Mouse (Mus musculus): ENCODE measurements around the gene Flrt2. TPM values are rescaled to one million over a fixed set of nuclear protein-coding genes. Genes with fewer than 3 reads are reported as not detected.

The Flrt2 gene
- polyA plus RNA-seq, 1 experiment from 2014 or later, result 4.5 TPM

DNA sequence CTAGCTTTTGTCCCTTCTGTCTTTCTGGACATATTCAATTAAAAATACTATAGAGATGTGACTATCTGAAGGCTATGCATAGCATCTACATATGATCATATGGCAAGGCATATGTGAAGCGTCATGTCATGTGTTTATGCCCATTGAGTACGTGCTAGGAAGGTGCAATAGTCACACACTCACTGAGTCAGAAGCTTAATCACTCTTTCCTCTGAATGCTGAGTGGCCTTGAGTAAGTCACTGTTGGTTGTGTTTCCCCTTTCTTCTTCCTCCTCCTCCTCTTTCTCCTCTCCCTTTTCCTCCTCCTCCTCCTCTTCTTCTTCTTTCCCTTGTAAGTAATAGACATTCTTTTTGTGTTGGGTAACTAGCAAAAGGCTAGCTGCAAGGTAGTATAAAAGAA lies 56.7 kb downstream of the Flrt2 start:
- H3K79me2 ChIP-seq (ENCODE audit: inconsistent target), result no peaks in the 10 kb centered on the region
- WGBS (ENCODE audit: missing documents), result 13% methylated on average over 2 of the region's 2 CpGs

DNA sequence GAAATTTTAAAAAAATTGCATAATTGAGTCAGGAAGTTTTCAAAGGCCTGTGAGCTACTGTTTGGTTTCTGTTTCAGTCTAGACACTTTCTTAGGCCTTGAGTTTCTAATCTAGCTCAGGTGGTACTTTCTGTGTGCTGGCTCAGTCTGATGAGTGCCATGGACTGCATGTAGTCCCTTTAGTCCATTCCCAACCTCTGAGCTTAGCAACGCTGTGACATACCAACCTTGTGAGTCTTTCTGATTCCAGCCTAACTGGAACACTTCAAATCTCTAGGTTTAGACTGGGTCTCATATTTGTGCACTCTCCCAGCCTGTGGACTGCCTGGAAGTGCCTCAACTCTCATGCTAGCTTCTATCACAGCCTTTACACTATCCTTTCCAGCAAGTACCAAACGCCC lies 57.2 kb downstream of the Flrt2 start:
- 89% methylated on average over 2 of the region's 2 CpGs for WGBS (ENCODE audit: missing documents)
- no peaks in the 10 kb centered on the region for H3K79me2 ChIP-seq (ENCODE audit: inconsistent target)
- H3K27ac ChIP-seq, result peak overlapping the region; percentile 91
- H3K4me3 ChIP-seq (ENCODE audit: inconsistent target), result no peak overlapping the region
- H3K36me3 ChIP-seq (ENCODE audit: inconsistent target), result no peaks in the 10 kb centered on the region

More for the DNA sequence above, 56.7 kb downstream of the Flrt2 start:
- Histone ChIP-seq H3K27ac (peak overlapping the region; percentile 91), H3K4me3 (ENCODE audit: inconsistent target) (no peak overlapping the region), H3K36me3 (ENCODE audit: inconsistent target) (no peaks in the 10 kb centered on the region)

DNA sequence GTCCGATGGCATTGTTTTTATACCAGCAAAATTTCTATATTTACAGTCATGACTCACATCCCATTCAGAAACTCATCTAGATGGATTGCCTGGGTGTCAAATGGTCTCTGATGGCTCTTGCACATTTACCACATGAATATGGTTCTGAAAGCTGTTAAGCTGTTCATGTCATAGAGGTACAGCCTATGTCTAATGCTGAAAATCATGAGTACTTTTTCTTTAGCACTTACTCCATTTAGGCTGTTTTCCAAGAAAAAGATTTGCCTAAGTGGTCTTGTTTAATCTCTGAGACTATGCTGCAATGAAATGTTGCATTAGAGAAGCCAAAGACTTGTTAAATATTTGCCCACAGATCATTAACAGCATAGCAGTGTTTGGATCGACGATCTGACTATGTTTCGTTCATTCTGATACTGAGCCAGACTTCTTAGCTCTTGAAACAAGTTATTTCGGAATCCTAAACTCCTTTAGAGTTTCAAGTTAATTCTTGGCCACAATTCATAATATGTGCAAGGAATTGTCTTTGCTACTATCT lies 67.3 kb downstream of the Flrt2 start:
- WGBS (ENCODE audit: missing documents), result 96% methylated on average over 5 of the region's 5 CpGs
- H3K27ac ChIP-seq, result no peak overlapping the region
- no peaks in the 10 kb centered on the region for H3K36me3 ChIP-seq (ENCODE audit: inconsistent target)
- no peaks in the 10 kb centered on the region for H3K79me2 ChIP-seq (ENCODE audit: inconsistent target)
- H3K4me3 ChIP-seq (ENCODE audit: inconsistent target), result no peak overlapping the region

DNA sequence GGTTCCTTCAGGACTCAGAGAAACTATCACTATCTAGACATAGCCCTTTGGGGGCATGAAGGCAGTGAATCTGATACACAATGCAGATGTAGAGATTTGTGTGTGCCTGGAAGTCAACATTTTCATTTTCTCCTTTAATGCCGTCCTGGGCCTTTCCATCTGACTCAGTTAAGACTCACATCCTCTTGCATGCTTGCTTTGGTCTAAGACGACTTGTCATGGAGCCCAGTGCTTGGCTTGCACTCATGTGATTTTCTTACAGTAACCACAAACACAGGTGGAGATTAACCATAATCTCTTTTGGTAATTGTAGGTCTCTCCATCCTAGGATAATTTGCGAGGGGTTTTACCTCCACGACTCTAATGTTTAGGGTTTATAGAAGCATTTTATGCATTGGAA lies 73.2 kb downstream of the Flrt2 start:
- H3K27ac ChIP-seq, result no peak overlapping the region

DNA sequence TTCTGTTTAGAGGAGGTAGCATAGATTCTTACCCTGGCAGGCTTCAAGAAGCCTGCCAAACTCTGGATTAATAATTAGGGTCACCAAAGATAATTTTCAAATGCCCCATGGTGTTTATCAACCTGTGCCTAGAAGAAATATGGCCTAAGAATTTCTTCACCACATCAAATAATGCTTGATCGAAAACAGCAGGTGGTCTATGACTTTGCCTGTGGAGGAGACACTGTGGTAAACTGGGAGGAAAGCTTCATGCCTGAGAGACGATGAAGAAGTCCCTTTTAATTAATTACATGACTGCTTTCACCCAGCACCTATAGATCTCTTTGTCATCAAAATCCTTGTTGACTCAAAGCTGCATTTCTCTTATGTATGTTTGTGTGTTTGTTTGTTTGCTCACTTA lies 77.0 kb downstream of the Flrt2 start:
- Histone ChIP-seq H3K79me2 (ENCODE audit: inconsistent target) (no peaks in the 10 kb centered on the region), H3K27ac (no peak overlapping the region), H3K36me3 (ENCODE audit: inconsistent target) (no peaks in the 10 kb centered on the region), H3K4me3 (ENCODE audit: inconsistent target) (no peak overlapping the region)
- 84% methylated on average over 2 of the region's 2 CpGs for WGBS (ENCODE audit: missing documents)

More for the DNA sequence above, 73.2 kb downstream of the Flrt2 start:
- no peaks in the 10 kb centered on the region for H3K79me2 ChIP-seq (ENCODE audit: inconsistent target)
- WGBS (ENCODE audit: missing documents), result 92% methylated on average over 4 of the region's 4 CpGs
- no peaks in the 10 kb centered on the region for H3K36me3 ChIP-seq (ENCODE audit: inconsistent target)
- no peak overlapping the region for H3K4me3 ChIP-seq (ENCODE audit: inconsistent target)

DNA sequence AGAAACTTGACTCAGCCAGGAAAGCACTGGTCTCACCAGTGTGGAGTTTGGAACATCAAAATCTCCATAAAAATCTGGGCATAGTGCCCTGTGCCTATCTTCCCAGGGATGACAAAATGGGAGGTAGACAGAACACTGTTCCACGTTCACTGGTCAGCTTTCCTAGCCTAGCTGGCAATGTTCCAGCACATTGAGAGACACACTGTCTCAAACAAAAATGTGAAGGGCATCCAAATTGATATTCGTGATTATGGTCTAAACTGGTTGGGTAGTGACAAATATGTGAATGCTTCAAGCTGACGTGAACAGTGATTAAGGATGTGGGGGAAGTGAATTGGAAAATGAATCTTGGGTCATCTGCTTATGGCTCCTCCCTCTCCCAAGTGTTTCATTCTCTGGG lies 78.2 kb downstream of the Flrt2 start:
- no peaks in the 10 kb centered on the region for H3K36me3 ChIP-seq (ENCODE audit: inconsistent target)
- no peaks in the 10 kb centered on the region for H3K79me2 ChIP-seq (ENCODE audit: inconsistent target)
- no peak overlapping the region for H3K4me3 ChIP-seq (ENCODE audit: inconsistent target)
- no peak overlapping the region for H3K27ac ChIP-seq
- 94% methylated on average over 3 of the region's 3 CpGs for WGBS (ENCODE audit: missing documents)

DNA sequence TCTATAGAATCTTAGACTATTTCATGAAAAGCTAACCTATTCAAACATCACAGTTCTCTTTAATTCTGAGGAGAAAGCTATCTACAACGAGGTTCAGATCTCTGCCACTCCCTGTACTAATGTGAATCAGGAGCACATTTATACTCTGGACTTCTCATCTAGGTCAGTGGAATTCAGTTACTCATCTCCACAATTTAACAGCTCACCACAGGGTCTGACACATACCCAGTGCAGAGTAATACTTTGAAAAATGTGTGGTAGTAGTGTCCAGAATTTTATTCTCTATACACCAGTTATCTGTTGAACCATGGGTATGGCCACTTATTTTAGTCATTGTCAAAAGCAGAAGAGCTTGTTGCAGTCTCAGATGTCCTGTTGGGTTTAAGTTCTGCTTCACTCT lies 98.1 kb downstream of the Flrt2 start:
- 82% methylated on average over 1 of the region's 1 CpGs for WGBS (ENCODE audit: missing documents)
- Histone ChIP-seq H3K36me3 (ENCODE audit: inconsistent target) (no peaks in the 10 kb centered on the region), H3K79me2 (ENCODE audit: inconsistent target) (no peaks in the 10 kb centered on the region), H3K4me3 (ENCODE audit: inconsistent target) (no peak overlapping the region), H3K27ac (no peak overlapping the region)

DNA sequence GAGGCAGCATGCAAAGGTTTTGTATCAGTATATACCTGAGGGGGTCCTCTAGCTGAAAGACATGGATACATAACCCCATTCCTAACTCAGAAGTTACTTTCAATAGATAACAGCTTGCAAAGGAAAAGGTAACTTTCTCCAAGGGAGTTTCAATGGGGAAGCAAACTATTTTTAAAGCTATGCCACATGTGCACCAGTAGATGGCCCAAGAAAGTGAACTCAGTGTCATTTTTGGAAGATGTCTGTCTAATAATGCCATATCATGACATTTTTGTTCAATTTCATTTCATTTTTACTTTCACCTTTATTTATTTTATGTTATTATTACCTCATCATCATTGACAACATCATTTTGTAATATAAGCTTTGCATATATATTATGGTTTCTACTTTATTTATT lies 124.6 kb downstream of the Flrt2 start:
- Histone ChIP-seq H3K4me3 (ENCODE audit: inconsistent target) (no peak overlapping the region), H3K79me2 (ENCODE audit: inconsistent target) (no peaks in the 10 kb centered on the region), H3K27ac (no peak overlapping the region), H3K36me3 (ENCODE audit: inconsistent target) (no peaks in the 10 kb centered on the region)
